Comparison of ENCODE assay signal across 8 mouse cellular contexts in genomic region chr12:85289157-85290000, GRCm38 (mm10). TPM values are rescaled to one million over a fixed set of nuclear protein-coding genes. Genes with fewer than 3 reads are reported as not detected.
A peak's percentile ranks its signal among the peaks of the same experiment; 100 is the strongest.
DNase-seq lines count a peak whose midpoint lies in the region; ATAC-seq lines count a peak whose summit lies in the region.

No protein-coding gene starts in this region.

- peaks cover 6% of the 10 kb centered on the region for H3K9me3 ChIP-seq in midbrain, embryonic 12.5 days

- no peak overlapping the region for H3K27ac ChIP-seq in midbrain, embryonic 12.5 days (replicated peaks)

- H3K4me2 ChIP-seq in midbrain, embryonic 12.5 days (replicated peaks): peak overlapping the region; percentile 88

- H3K9ac ChIP-seq in midbrain, embryonic 12.5 days (replicated peaks): peak overlapping the region; percentile 58

- peak overlapping the region; percentile 53 for H3K4me3 ChIP-seq in midbrain, embryonic 12.5 days

- no peaks in the 10 kb centered on the region for H3K36me3 ChIP-seq in midbrain, embryonic 12.5 days

- 66% methylated on average over 24 of the region's 24 CpGs for WGBS in midbrain, embryonic 12.5 days

- intact Hi-C loops in heart, postnatal 10 days (cut with DNase I): loop anchor here (5.0 kb wide), 1 partner anchor 117 kb away; no protein-coding TSS in a partner anchor

- DNase-seq in urinary bladder, postnatal 14 days (ENCODE audit: low spot score): peak; percentile 69
- DNase-seq in urinary bladder, postnatal 10 days (ENCODE audit: low spot score): no peak
- DNase-seq in heart, postnatal 10 days: peak; percentile 50 to 64
- peak; percentile 59 to 71 for DNase-seq in kidney, postnatal 4 days
- DNase-seq in urinary bladder, adult 2 months (ENCODE audit: low spot score): no peak
- DNase-seq in embryo, embryonic 9.5 days (ENCODE audit: extremely low spot score): no peak

- peaks cover 9% of the 10 kb centered on the region; the same call in 1 of the 2 replicates for H3K4me1 ChIP-seq in midbrain, embryonic 12.5 days

- peaks cover 8% of the 10 kb centered on the region; the same call in 1 of the 2 replicates for H3K27me3 ChIP-seq in midbrain, embryonic 12.5 days

- ATAC-seq in midbrain, embryonic 12.5 days (ENCODE audit: low FRiP score, low read depth): no peak
- ATAC-seq in monocyte, adult 5-6 weeks (replicated peaks; ENCODE audit: insufficient number of reproducible peaks, low FRiP score, low TSS enrichment, poor library complexity, severe bottlenecking): no peak

RNA-seq across cellular contexts. Expression of gene Zc2hc1c, which starts 1.0 kb away (rescaled TPM):
- 1 to 10 TPM; 1.6 to 1.7 TPM for total RNA-seq in heart, postnatal 10 days (2021)
- polyA plus RNA-seq in midbrain, embryonic 12.5 days (2016; fragmentation: Nextera tagmentation; extraction: Ambion mirVana): 1.1 and 1.2 TPM in 2 replicates
- 0.11 TPM in 1 of 3 replicates, not detected in the others for total RNA-seq in monocyte, adult 5-6 weeks (2017)
- polyA plus RNA-seq in urinary bladder, adult 2 months (2012; rRNA removed): 1.1 and 1.3 TPM in 2 replicates

RNA-seq across cellular contexts. Expression of gene Acyp1, which starts 1.1 kb away (rescaled TPM):
- total RNA-seq in heart, postnatal 10 days (2021): 10 to 100 TPM; 21.3 to 22.9 TPM
- 63.9 and 73.7 TPM in 2 replicates for polyA plus RNA-seq in midbrain, embryonic 12.5 days (2016; fragmentation: Nextera tagmentation; extraction: Ambion mirVana)
- 29.6 to 30.7 TPM (median 30.7 TPM) in 3 replicates for total RNA-seq in monocyte, adult 5-6 weeks (2017)
- polyA plus RNA-seq in urinary bladder, adult 2 months (2012; rRNA removed): 40.4 and 47.4 TPM in 2 replicates

RNA-seq across cellular contexts. Expression of gene Mlh3, which starts 19.0 kb away (rescaled TPM):
- 1 to 10 TPM; 7.1 to 8.2 TPM for total RNA-seq in heart, postnatal 10 days (2021)
- 9.8 and 10.5 TPM in 2 replicates for polyA plus RNA-seq in midbrain, embryonic 12.5 days (2016; fragmentation: Nextera tagmentation; extraction: Ambion mirVana)
- total RNA-seq in monocyte, adult 5-6 weeks (2017): 4.7 to 8.6 TPM (median 7.4 TPM) in 3 replicates
- 10.9 and 12.4 TPM in 2 replicates for polyA plus RNA-seq in urinary bladder, adult 2 months (2012; rRNA removed)

RNA-seq across cellular contexts. Expression of gene Nek9, which starts 49.8 kb away (rescaled TPM):
- 10 to 100 TPM; 74.2 to 79.1 TPM for total RNA-seq in heart, postnatal 10 days (2021)
- polyA plus RNA-seq in midbrain, embryonic 12.5 days (2016; fragmentation: Nextera tagmentation; extraction: Ambion mirVana): 21.1 and 26.1 TPM in 2 replicates
- 30.4 to 50.6 TPM (median 33.8 TPM) in 3 replicates for total RNA-seq in monocyte, adult 5-6 weeks (2017)
- polyA plus RNA-seq in urinary bladder, adult 2 months (2012; rRNA removed): 54.2 and 64.1 TPM in 2 replicates

Comparison
In these comparisons a context has a peak if more than half of its experiments do, and no peak if none do; other contexts are left out.
1. DNase-seq: peak in urinary bladder, postnatal 14 days (single experiment), heart, postnatal 10 days (2 of 2) and kidney, postnatal 4 days (2 of 2); none in urinary bladder, postnatal 10 days (single experiment), urinary bladder, adult 2 months (single experiment) and embryo, embryonic 9.5 days (single experiment).